8 mouse cellular contexts compared by ENCODE assay signal in the genomic region with DNA sequence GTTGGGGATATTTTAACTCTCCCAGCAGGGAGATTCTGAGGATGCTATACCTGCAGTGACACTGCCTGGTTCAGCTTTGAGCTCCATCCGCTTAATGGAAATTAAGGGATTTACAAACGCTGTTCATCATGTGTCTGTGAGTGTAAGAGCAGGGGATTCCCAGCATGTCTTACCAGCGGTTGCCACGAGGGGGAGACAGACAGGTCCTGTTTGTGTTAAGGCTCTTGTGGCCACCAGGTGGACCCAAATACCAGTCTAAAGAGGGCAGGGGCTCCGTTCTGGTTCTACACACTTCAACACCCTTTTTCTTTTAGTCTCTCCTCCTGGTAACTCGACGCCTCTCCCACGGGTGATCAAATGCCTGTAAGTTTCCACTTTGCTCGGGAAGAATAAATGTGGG. TPM values are rescaled to one million over a fixed set of nuclear protein-coding genes. Genes with fewer than 3 reads are reported as not detected.
DNase-seq lines count a peak whose midpoint lies in the region; ATAC-seq lines count a peak whose summit lies in the region.

No protein-coding gene starts in this region.

- H3K9me3 ChIP-seq in intestine, embryonic 15.5 days = 0 out of 2 replicates have a peak, but pooled peaks cover 2% of the 10 kb centered on the region
- peaks cover 15% of the 10 kb centered on the region for H3K9me3 ChIP-seq in midbrain, embryonic 10.5 days (replicated peaks)

- H3K36me3 ChIP-seq in intestine, embryonic 15.5 days = no peaks in the 10 kb centered on the region
- H3K36me3 ChIP-seq in midbrain, embryonic 10.5 days = no peaks in the 10 kb centered on the region

- H3K9ac ChIP-seq in intestine, embryonic 15.5 days = no peak overlapping the region

- no peaks in the 10 kb centered on the region for H3K27me3 ChIP-seq in intestine, embryonic 15.5 days (replicated peaks)
- no peaks in the 10 kb centered on the region for H3K27me3 ChIP-seq in midbrain, embryonic 10.5 days (ENCODE audit: low read depth, poor library complexity, severe bottlenecking)

- peak; percentile 90 to 98 for DNase-seq in adrenal gland, adult (ENCODE audit: inconsistent age in 2 of 2, low spot score in 1 of 2)
- peak; percentile 95 for DNase-seq in embryo, embryonic 10 days (ENCODE audit: low spot score)
- DNase-seq in gastrocnemius, postnatal 14 days = peak; percentile 89
- peak; percentile 95 to 96 for DNase-seq in left cerebral cortex, postnatal 14 days (ENCODE audit: low spot score in 2 of 2)
- DNase-seq in midbrain, embryonic 10.5 days (ENCODE audit: low spot score) = peak; percentile 94
- peak; percentile 98 for DNase-seq in right cerebral cortex, postnatal 4 days
- peak; percentile 84 for DNase-seq in yolk sac, embryonic 10.5 days (ENCODE audit: low spot score)

- H3K4me3 ChIP-seq in intestine, embryonic 15.5 days (replicated peaks) = no peak overlapping the region
- no peak overlapping the region for H3K4me3 ChIP-seq in midbrain, embryonic 10.5 days

- 3% methylated on average over 9 of the region's 9 CpGs for WGBS in intestine, embryonic 15.5 days
- 6% methylated on average over 9 of the region's 9 CpGs for WGBS in midbrain, embryonic 10.5 days

- no peak overlapping the region for H3K4me2 ChIP-seq in intestine, embryonic 15.5 days (replicated peaks)

- intact Hi-C loops in gastrocnemius, postnatal 14 days (cut with DNase I; ENCODE audit: low total_unique reads) = no loop called here
- intact Hi-C loops in left cerebral cortex, postnatal 14 days (cut with DNase I) = loop anchor here (1.0 to 2.0 kb wide), 2 partner anchors 71 to 112 kb away; a partner anchor contains a TSS

- H3K4me1 ChIP-seq in intestine, embryonic 15.5 days (replicated peaks) = no peaks in the 10 kb centered on the region
- H3K4me1 ChIP-seq in midbrain, embryonic 10.5 days = no peaks in the 10 kb centered on the region

- H3K27ac ChIP-seq in intestine, embryonic 15.5 days = no peak overlapping the region
- no peak overlapping the region for H3K27ac ChIP-seq in midbrain, embryonic 10.5 days (replicated peaks)

- peak; percentile 85 for ATAC-seq in intestine, embryonic 15.5 days

RNA-seq across cellular contexts. Expression of a gene that starts 17.9 kb away (rescaled TPM):
- 1 to 10 TPM; 1.6 to 2.9 TPM for total RNA-seq in gastrocnemius, postnatal 14 days (2021)
- 17.0 and 17.2 TPM in 2 replicates for polyA plus RNA-seq in intestine, embryonic 15.5 days (2015; fragmentation: Nextera tagmentation; extraction: Ambion mirVana)
- total RNA-seq in left cerebral cortex, postnatal 14 days (2021) = 10 to 100 TPM in 1 of 2 experiments, 1 to 10 TPM in 1; 7.7 to 11.3 TPM
- polyA plus RNA-seq in midbrain, embryonic 10.5 days (2016; fragmentation: Nextera tagmentation; extraction: Ambion mirVana) = 16.9 and 17.7 TPM in 2 replicates

RNA-seq across cellular contexts. Expression of a gene that starts 59.5 kb away (rescaled TPM):
- total RNA-seq in gastrocnemius, postnatal 14 days (2021) = 100 to 1,000 TPM in 1 of 2 experiments, 10 to 100 TPM in 1; 98.5 to 102 TPM
- polyA plus RNA-seq in intestine, embryonic 15.5 days (2015; fragmentation: Nextera tagmentation; extraction: Ambion mirVana) = 53.6 and 55.2 TPM in 2 replicates
- 10 to 100 TPM; 69.6 to 75.1 TPM for total RNA-seq in left cerebral cortex, postnatal 14 days (2021)
- polyA plus RNA-seq in midbrain, embryonic 10.5 days (2016; fragmentation: Nextera tagmentation; extraction: Ambion mirVana) = 36.8 and 39.3 TPM in 2 replicates
